ENCODE assay signal across 30 mouse cellular contexts in genomic region chr19:45657828-45658227, GRCm38 (mm10). TPM values are rescaled to one million over a fixed set of nuclear protein-coding genes. Genes with fewer than 3 reads are reported as not detected.
DNase-seq lines count a peak whose midpoint lies in the region; ATAC-seq lines count a peak whose summit lies in the region.
"Had no signal": no experiment of that assay in that cellular context is flagged by ENCODE, and none has a peak within 500 bp of the region (broad histone marks: within the 10 kb centered on the region; RNA-seq: fewer than 3 reads in every experiment).

No protein-coding gene starts in this region.

- H3K27ac ChIP-seq in midbrain, embryonic 11.5 days (ENCODE audit: low read depth, low read length) = no peak overlapping the region
- no peak overlapping the region for H3K27ac ChIP-seq in midbrain, embryonic 16.5 days (ENCODE audit: low read length)
- H3K27ac ChIP-seq in liver, embryonic 16.5 days (ENCODE audit: low read length) = no peak overlapping the region
- H3K27ac ChIP-seq: embryonic facial prominence, embryonic 10.5 days; forebrain, embryonic 12.5 days; heart, embryonic 15.5 days; kidney, embryonic 15.5 days; left cerebral cortex, adult 2 months; limb, embryonic 15.5 days; midbrain, embryonic 13.5 days; neural tube, embryonic 12.5 days; stomach, embryonic 15.5 days had no signal

- no peaks in the 10 kb centered on the region for H3K27me3 ChIP-seq in midbrain, embryonic 11.5 days (ENCODE audit: control insufficient read depth, insufficient read depth, low read length)
- H3K27me3 ChIP-seq in midbrain, embryonic 16.5 days (ENCODE audit: control insufficient read depth, insufficient read depth, low read depth, low read length) = no peaks in the 10 kb centered on the region
- H3K27me3 ChIP-seq in erythroblast, embryonic 14.5 days (ENCODE audit: control insufficient read depth) = no peaks in the 10 kb centered on the region
- H3K27me3 ChIP-seq in liver, embryonic 16.5 days (ENCODE audit: control insufficient read depth, insufficient read depth, low read depth, low read length) = no peaks in the 10 kb centered on the region
- H3K27me3 ChIP-seq: heart, embryonic 15.5 days; kidney, embryonic 15.5 days; limb, embryonic 15.5 days; midbrain, embryonic 13.5 days; neural tube, embryonic 12.5 days; stomach, embryonic 15.5 days had no signal

- no peaks in the 10 kb centered on the region for H3K36me3 ChIP-seq in midbrain, embryonic 11.5 days (ENCODE audit: control insufficient read depth, insufficient read depth, low read length)
- H3K36me3 ChIP-seq in midbrain, embryonic 16.5 days (ENCODE audit: control insufficient read depth, insufficient read depth, low read length) = no peaks in the 10 kb centered on the region
- H3K36me3 ChIP-seq in erythroblast, embryonic 14.5 days (ENCODE audit: control insufficient read depth) = peaks cover 31% of the 10 kb centered on the region
- H3K36me3 ChIP-seq in liver, embryonic 16.5 days (ENCODE audit: control insufficient read depth, insufficient read depth) = no peaks in the 10 kb centered on the region
- H3K36me3 ChIP-seq: embryonic facial prominence, embryonic 10.5 days; forebrain, embryonic 12.5 days; heart, embryonic 15.5 days; kidney, embryonic 15.5 days; limb, embryonic 15.5 days; midbrain, embryonic 13.5 days; neural tube, embryonic 12.5 days; stomach, embryonic 15.5 days had no signal

- WGBS in midbrain, embryonic 11.5 days = 78% methylated on average over 1 of the region's 1 CpGs
- WGBS in midbrain, embryonic 16.5 days = 89% methylated on average over 1 of the region's 1 CpGs
- 33% methylated on average over 1 of the region's 1 CpGs for WGBS in liver, embryonic 16.5 days (ENCODE audit: insufficient replicate concordance)

- no peak overlapping the region for H3K4me2 ChIP-seq in midbrain, embryonic 11.5 days
- H3K4me2 ChIP-seq in midbrain, embryonic 16.5 days (ENCODE audit: low read length) = no peak overlapping the region
- peak overlapping the region; percentile 60 for H3K4me2 ChIP-seq in liver, embryonic 16.5 days (ENCODE audit: low read depth, low read length)
- H3K4me2 ChIP-seq: limb, embryonic 15.5 days had no signal

- H3K9ac ChIP-seq in midbrain, embryonic 11.5 days (ENCODE audit: low read length) = no peak overlapping the region
- H3K9ac ChIP-seq in midbrain, embryonic 16.5 days (ENCODE audit: low read depth, low read length) = no peak overlapping the region
- no peak overlapping the region for H3K9ac ChIP-seq in liver, embryonic 16.5 days (ENCODE audit: low read depth, low read length)
- H3K9ac ChIP-seq: forebrain, embryonic 12.5 days; heart, embryonic 15.5 days; kidney, embryonic 15.5 days; limb, embryonic 15.5 days; midbrain, embryonic 13.5 days; neural tube, embryonic 12.5 days; stomach, embryonic 15.5 days had no signal

- ATAC-seq in midbrain, embryonic 11.5 days (ENCODE audit: low FRiP score) = no peak
- no peak for ATAC-seq in midbrain, embryonic 16.5 days
- peak; percentile 40 for ATAC-seq in liver, embryonic 16.5 days (ENCODE audit: low read depth)
- ATAC-seq: activated CD4-positive, CD25-positive, alpha-beta regulatory T cell, adult 4 months; intestine, postnatal 0 days; lung, postnatal 0 days; midbrain, embryonic 13.5 days had no signal

- no peaks in the 10 kb centered on the region for H3K9me3 ChIP-seq in midbrain, embryonic 11.5 days (ENCODE audit: control insufficient read depth, low read length)
- no peaks in the 10 kb centered on the region for H3K9me3 ChIP-seq in midbrain, embryonic 16.5 days (replicated peaks; ENCODE audit: control insufficient read depth, low read length, poor library complexity, severe bottlenecking)
- H3K9me3 ChIP-seq in erythroblast, embryonic 14.5 days (ENCODE audit: control insufficient read depth, low read length) = no peaks in the 10 kb centered on the region
- H3K9me3 ChIP-seq in liver, embryonic 16.5 days (replicated peaks; ENCODE audit: control insufficient read depth, low read length) = no peaks in the 10 kb centered on the region
- H3K9me3 ChIP-seq: embryonic facial prominence, embryonic 10.5 days; forebrain, embryonic 12.5 days; heart, embryonic 15.5 days; kidney, embryonic 15.5 days; limb, embryonic 15.5 days; midbrain, embryonic 13.5 days; neural tube, embryonic 12.5 days; stomach, embryonic 15.5 days had no signal

- DNase-seq in midbrain, embryonic 11.5 days (ENCODE audit: low spot score, missing footprints) = peak; percentile 83
- no peak for DNase-seq in adipocyte (ENCODE audit: low spot score)
- no peak for DNase-seq in layer of hippocampus, postnatal 14 days (ENCODE audit: low spot score in 2 of 2)
- DNase-seq in testis, postnatal 14 days (ENCODE audit: low spot score) = no peak
- DNase-seq: adrenal gland, postnatal 14 days; cerebellum, adult 11-12 months; cerebellum, postnatal 10 days; gastrocnemius, postnatal 25 days; heart, adult 18-20 months; heart, postnatal 36 days; kidney, postnatal 36 days; left cerebral cortex, postnatal 4 days; retina, postnatal 1 day; thymus, adult 18-20 months; thymus, postnatal 36 days had no signal

- H3K4me1 ChIP-seq in midbrain, embryonic 11.5 days (ENCODE audit: control insufficient read depth, insufficient read depth, low read length) = no peaks in the 10 kb centered on the region; the same call in 1 of the 2 replicates
- H3K4me1 ChIP-seq in midbrain, embryonic 16.5 days (ENCODE audit: control insufficient read depth, insufficient read depth, low read length) = peaks cover 26% of the 10 kb centered on the region
- peaks cover 64% of the 10 kb centered on the region for H3K4me1 ChIP-seq in erythroblast, embryonic 14.5 days (ENCODE audit: control insufficient read depth)
- peaks cover 38% of the 10 kb centered on the region for H3K4me1 ChIP-seq in liver, embryonic 16.5 days (ENCODE audit: control insufficient read depth, low read depth, low read length)

- no peak overlapping the region for H3K4me3 ChIP-seq in midbrain, embryonic 11.5 days (ENCODE audit: low read depth, low read length)
- no peak overlapping the region for H3K4me3 ChIP-seq in midbrain, embryonic 16.5 days (ENCODE audit: low read depth, low read length)
- H3K4me3 ChIP-seq in erythroblast, embryonic 14.5 days (replicated peaks) = peak overlapping the region; percentile 99
- H3K4me3 ChIP-seq in liver, embryonic 16.5 days (ENCODE audit: low read depth, low read length) = no peak overlapping the region
- H3K4me3 ChIP-seq: embryonic facial prominence, embryonic 10.5 days; forebrain, embryonic 12.5 days; left cerebral cortex, adult 2 months; limb, embryonic 15.5 days; midbrain, embryonic 13.5 days; neural tube, embryonic 12.5 days; stomach, embryonic 15.5 days had no signal

RNA-seq across cellular contexts. Expression of gene Fbxw4, which starts 2.3 kb away (rescaled TPM):
- polyA plus RNA-seq in midbrain, embryonic 11.5 days (2014; fragmentation: Nextera tagmentation; extraction: Ambion mirVana) = 2.4 and 3.2 TPM in 2 replicates
- 4.2 and 5.6 TPM in 2 replicates for polyA plus RNA-seq in midbrain, embryonic 16.5 days (2015; fragmentation: Nextera tagmentation; extraction: Ambion mirVana)
- polyA plus RNA-seq in erythroblast, embryonic 14.5 days (2012) = 8.5 and 10.9 TPM in 2 replicates
- 1.8 and 2.5 TPM in 2 replicates for polyA plus RNA-seq in liver, embryonic 16.5 days (2015; fragmentation: Nextera tagmentation; extraction: Ambion mirVana)
- 10 to 100 TPM; 31.9 to 32.1 TPM for total RNA-seq in layer of hippocampus, postnatal 14 days (2021)
